Mouse (Mus musculus) CH12.LX (cell line): ENCODE measurements around the gene Pla2g2c. TPM values are rescaled to one million over a fixed set of nuclear protein-coding genes. Genes with fewer than 3 reads are reported as not detected.

ENCODE experiments used
- DNase-seq: peaks from one replicate; pipeline ENCODE4 v3.0.0-alpha.2; 2013; ENCODE audit errors: extremely low read depth
- H3K27ac ChIP-seq: 2 replicates; pipeline ENCODE4 v1.5.1; 2012; ENCODE audit warnings: low read depth, mild to moderate bottlenecking, control low read depth, moderate library complexity; ENCODE audit not compliant: insufficient read depth
- H3K27me3 ChIP-seq: replicated peaks from 2 replicates; pipeline ENCODE3; 2012; ENCODE audit warnings: inconsistent platforms
- H3K36me3 ChIP-seq, 2 experiments: replicated peaks in 1 of 2; 2 replicates each; pipeline versions ENCODE3 to v1.6.1; 2012; ENCODE audit warnings: inconsistent platforms in 1 of 2, low read length in 1 of 2, mild to moderate bottlenecking in 1 of 2, mixed read lengths in 1 of 2, moderate library complexity in 1 of 2; ENCODE audit not compliant: control insufficient read depth in 1 of 2, insufficient read depth in 1 of 2
- H3K4me1 ChIP-seq, 2 experiments: 2 replicates each; pipeline ENCODE4 v1.6.1; 2012; ENCODE audit warnings: inconsistent platforms in 1 of 2, moderate library complexity in 1 of 2; ENCODE audit not compliant: insufficient read depth in 2 of 2, control insufficient read depth in 1 of 2
- H3K4me2 ChIP-seq: 2 replicates; pipeline ENCODE4 v1.6.1; 2012; ENCODE audit warnings: low read depth, mild to moderate bottlenecking, control low read depth; ENCODE audit not compliant: poor library complexity, insufficient read depth, severe bottlenecking
- H3K4me3 ChIP-seq, 3 experiments: fragments of 150-350 bp in 1 of 3; sonication (generic) in 1 of 3; replicated peaks in 1 of 3; 2 replicates each; pipeline versions ENCODE3 to v1.5.1; 2011 to 2012; ENCODE audit warnings: low read depth in 2 of 3, low read length in 2 of 3, mild to moderate bottlenecking in 2 of 3, moderate library complexity in 2 of 3, control low read depth in 1 of 3, improper control_type of control experiment in 1 of 3, inconsistent platforms in 1 of 3, mixed read lengths in 1 of 3; ENCODE audit not compliant: poor library complexity in 1 of 3
- H3K79me2 ChIP-seq: replicated peaks from 2 replicates; pipeline ENCODE4 v1.6.1; 2012; ENCODE audit warnings: mild to moderate bottlenecking, moderate library complexity; ENCODE audit not compliant: control insufficient read depth, poor library complexity, insufficient read depth, severe bottlenecking; ENCODE audit errors: extremely low read depth
- H3K9ac ChIP-seq: 2 replicates; pipeline ENCODE4 v1.6.1; 2012; ENCODE audit warnings: low read depth, mild to moderate bottlenecking, control low read depth, moderate library complexity; ENCODE audit not compliant: insufficient read depth
- H3K9me3 ChIP-seq: replicated peaks from 2 replicates; pipeline ENCODE3; 2012; ENCODE audit warnings: low read length, inconsistent platforms, mixed read lengths
- BHLHE40 ChIP-seq: IDR thresholded peaks from 2 replicates; pipeline ENCODE4 v1.6.1; 2011; ENCODE audit warnings: mild to moderate bottlenecking, low read depth, low read length, improper control_type of control experiment
- CHD1 ChIP-seq: IDR thresholded peaks from 2 replicates; pipeline ENCODE4 v1.6.1; 2012; ENCODE audit warnings: low read depth, low read length, improper control_type of control experiment, inconsistent platforms
- ETS1 ChIP-seq: conservative IDR thresholded peaks from 2 replicates; pipeline ENCODE4 v1.6.1; 2012; ENCODE audit warnings: low read depth, mild to moderate bottlenecking, inconsistent platforms, low read length, improper control_type of control experiment, moderate library complexity
- HCFC1 ChIP-seq: IDR thresholded peaks from 2 replicates; pipeline ENCODE4 v1.6.1; 2012; ENCODE audit warnings: low read depth, mild to moderate bottlenecking, inconsistent platforms, low read length, improper control_type of control experiment
- IRF4 ChIP-seq: IDR thresholded peaks from 2 replicates; pipeline ENCODE4 v1.6.1; 2014; ENCODE audit warnings: low read depth, mild to moderate bottlenecking, inconsistent platforms, low read length, improper control_type of control experiment
- NRF1 ChIP-seq: IDR thresholded peaks from 2 replicates; pipeline ENCODE4 v1.6.1; 2014; ENCODE audit warnings: low read depth, mild to moderate bottlenecking, inconsistent platforms, low read length, improper control_type of control experiment, moderate library complexity
- PAX5 ChIP-seq: IDR thresholded peaks from 2 replicates; pipeline ENCODE4 v1.6.1; 2012; ENCODE audit warnings: low read length, inconsistent platforms, mixed read lengths
- SMC3 ChIP-seq: IDR thresholded peaks from 2 replicates; pipeline ENCODE4 v1.6.1; 2011; ENCODE audit warnings: low read depth, low read length, improper control_type of control experiment
- TBP ChIP-seq: conservative IDR thresholded peaks from 2 replicates; pipeline ENCODE4 v1.6.1; 2011; ENCODE audit warnings: low read depth, low read length, improper control_type of control experiment
- TCF12 ChIP-seq: IDR thresholded peaks from 2 replicates; pipeline ENCODE4 v1.6.1; 2014; ENCODE audit warnings: low read depth, mild to moderate bottlenecking, inconsistent platforms, low read length, improper control_type of control experiment
- UBTF ChIP-seq: IDR thresholded peaks from 2 replicates; pipeline ENCODE4 v1.6.1; 2012; ENCODE audit warnings: low read depth, mild to moderate bottlenecking, inconsistent platforms, low read length, improper control_type of control experiment, moderate library complexity
- ZMIZ1 ChIP-seq: IDR thresholded peaks from 2 replicates; pipeline ENCODE4 v1.6.1; 2012; ENCODE audit warnings: low read depth, mild to moderate bottlenecking, inconsistent platforms, low read length, improper control_type of control experiment
- ZNF384 ChIP-seq: IDR thresholded peaks from 2 replicates; pipeline ENCODE4 v1.6.1; 2012; ENCODE audit warnings: low read depth, low read length, improper control_type of control experiment, inconsistent platforms
- dilution Hi-C: fragments of 300-500 bp; cut with MboI; formaldehyde crosslinking; loops from 2 replicates; pipeline ENCODE4 v1.14.3; 2020; ENCODE audit warnings: low sequenced_read_pairs; ENCODE audit not compliant: extremely low pct_unique_long_range_greater_than_20kb, extremely low pct_ligation_motif_present
- in situ Hi-C: fragments of 300-500 bp; cut with MboI; formaldehyde crosslinking; loops from 3 replicates; pipeline ENCODE4 v1.14.3; 2019; ENCODE audit warnings: low sequenced_read_pairs, low pct_ligation_motif_present, low pct_unique_long_range_greater_than_20kb, mixed read lengths
- polyA plus RNA-seq: library from polyadenylated mRNA; unstranded; fragments of >175 nt; gene quantifications from 2 replicates; pipeline ENCODE4 v1.2.1, GENCODE M21; 2012; ENCODE audit warnings: low read depth; ENCODE audit not compliant: insufficient read length
- total RNA-seq, 2 experiments: library from RNA; depleted of rRNA; stranded (reverse); fragments of 300-350 nt in 1 of 2; fragments of >200 nt in 1 of 2; gene quantifications; 2 replicates each; pipeline ENCODE4 v1.2.3; 2012 to 2014

Gene Pla2g2c
- total and polyA plus RNA-seq, 3 experiments, result not detected

GRCm38 (mm10) chr4:138794344-138794743, 69.8 kb downstream of the Pla2g2c start:
- dilution Hi-C loops (no loop called here), in situ Hi-C loops (no loop called here)
- no peak for DNase-seq
- Histone ChIP-seq H3K4me2 (no peak overlapping the region), H3K9me3 (no peaks in the 10 kb centered on the region), H3K4me1 (no peaks in the 10 kb centered on the region), H3K79me2 (no peaks in the 10 kb centered on the region), H3K27ac (no peak overlapping the region), H3K9ac (no peak overlapping the region), H3K27me3 (peaks cover 88% of the 10 kb centered on the region), H3K4me3 (no peak overlapping the region), H3K36me3 (no peaks in the 10 kb centered on the region)
- TF ChIP-seq HCFC1, result no peak
- TF ChIP-seq CHD1, result no peak
- TF ChIP-seq PAX5, result no peak
- TF ChIP-seq UBTF, result no peak
- no peak for TF ChIP-seq ZNF384
- TF ChIP-seq SMC3, result no peak
- TF ChIP-seq IRF4, result no peak
- TF ChIP-seq TBP, result no peak
- TF ChIP-seq TCF12, result no peak
- TF ChIP-seq ZMIZ1, result no peak
- TF ChIP-seq ETS1, result no peak
- no peak for TF ChIP-seq NRF1
- TF ChIP-seq BHLHE40, result no peak

Other genes starting within 250 kb of the Pla2g2c start
- not detected in 2 replicates for gene Vwa5b1, start 88.9 kb upstream of the Pla2g2c start, total RNA-seq (2012; rRNA removed)
- not detected in 2 replicates for gene Vwa5b1, start 88.9 kb upstream of the Pla2g2c start, total RNA-seq (2014; rRNA removed)
- gene Vwa5b1, start 88.9 kb upstream of the Pla2g2c start, polyA plus RNA-seq, result not detected in 2 replicates
- gene Ubxn10, start 12.4 kb downstream of the Pla2g2c start, total RNA-seq (2012; rRNA removed), result not detected in 2 replicates
- gene Ubxn10, start 12.4 kb downstream of the Pla2g2c start, total RNA-seq (2014; rRNA removed), result not detected in 2 replicates
- not detected in 2 replicates for gene Ubxn10, start 12.4 kb downstream of the Pla2g2c start, polyA plus RNA-seq
- gene Pla2g2f, start 32.8 kb downstream of the Pla2g2c start, total RNA-seq (2012; rRNA removed), result not detected in 2 replicates
- gene Pla2g2f, start 32.8 kb downstream of the Pla2g2c start, total RNA-seq (2014; rRNA removed), result not detected in 2 replicates
- gene Pla2g2f, start 32.8 kb downstream of the Pla2g2c start, polyA plus RNA-seq, result not detected in 2 replicates
- gene Pla2g2d, start 50.9 kb downstream of the Pla2g2c start, total RNA-seq (2012; rRNA removed), result not detected in 2 replicates
- not detected in 2 replicates for gene Pla2g2d, start 50.9 kb downstream of the Pla2g2c start, total RNA-seq (2014; rRNA removed)
- gene Pla2g2d, start 50.9 kb downstream of the Pla2g2c start, polyA plus RNA-seq, result not detected in 2 replicates
- gene Pla2g5, start 138.7 kb downstream of the Pla2g2c start, total RNA-seq (2012; rRNA removed), result 0.29 and 0.68 TPM in 2 replicates
- not detected in 2 replicates for gene Pla2g5, start 138.7 kb downstream of the Pla2g2c start, total RNA-seq (2014; rRNA removed)
- 0.25 and 0.53 TPM in 2 replicates for gene Pla2g5, start 138.7 kb downstream of the Pla2g2c start, polyA plus RNA-seq
- gene Gm13030, start 149.2 kb downstream of the Pla2g2c start, total RNA-seq (2012; rRNA removed), result not detected in 2 replicates
- gene Gm13030, start 149.2 kb downstream of the Pla2g2c start, total RNA-seq (2014; rRNA removed), result not detected in 2 replicates
- gene Gm13030, start 149.2 kb downstream of the Pla2g2c start, polyA plus RNA-seq, result not detected in 2 replicates
- 0.30 and 0.50 TPM in 2 replicates for gene Pla2g2e, start 153.2 kb downstream of the Pla2g2c start, total RNA-seq (2012; rRNA removed)
- not detected in 2 replicates for gene Pla2g2e, start 153.2 kb downstream of the Pla2g2c start, total RNA-seq (2014; rRNA removed)
- gene Pla2g2e, start 153.2 kb downstream of the Pla2g2c start, polyA plus RNA-seq, result not detected in 2 replicates
- gene Otud3, start 189.2 kb downstream of the Pla2g2c start, total RNA-seq (2012; rRNA removed), result 5.5 and 6.3 TPM in 2 replicates
- 2.8 and 3.2 TPM in 2 replicates for gene Otud3, start 189.2 kb downstream of the Pla2g2c start, total RNA-seq (2014; rRNA removed)
- 5.4 TPM in 2 replicates for gene Otud3, start 189.2 kb downstream of the Pla2g2c start, polyA plus RNA-seq
- not detected in 2 replicates for gene Rnf186, start 242.3 kb downstream of the Pla2g2c start, total RNA-seq (2012; rRNA removed)
- not detected in 2 replicates for gene Rnf186, start 242.3 kb downstream of the Pla2g2c start, total RNA-seq (2014; rRNA removed)
- not detected in 2 replicates for gene Rnf186, start 242.3 kb downstream of the Pla2g2c start, polyA plus RNA-seq
- gene Tmco4, start 248.1 kb downstream of the Pla2g2c start, total RNA-seq (2012; rRNA removed), result 22.2 and 23.2 TPM in 2 replicates
- gene Tmco4, start 248.1 kb downstream of the Pla2g2c start, total RNA-seq (2014; rRNA removed), result 16.1 and 20.3 TPM in 2 replicates
- gene Tmco4, start 248.1 kb downstream of the Pla2g2c start, polyA plus RNA-seq, result 19.2 and 21.7 TPM in 2 replicates